Mouse (Mus musculus) CH12.LX (cell line): Measurements from ENCODE around the gene Sgip1. TPM values are rescaled to one million over a fixed set of nuclear protein-coding genes. Genes with fewer than 3 reads are reported as not detected.

Source experiments
- DNase-seq: peaks from one replicate; pipeline ENCODE4 v3.0.0-alpha.2; 2013; ENCODE audit errors: extremely low read depth
- H3K27ac ChIP-seq: 2 replicates; pipeline ENCODE4 v1.5.1; 2012; ENCODE audit warnings: low read depth, mild to moderate bottlenecking, control low read depth, moderate library complexity; ENCODE audit not compliant: insufficient read depth
- H3K27me3 ChIP-seq: replicated peaks from 2 replicates; pipeline ENCODE3; 2012; ENCODE audit warnings: inconsistent platforms
- H3K36me3 ChIP-seq, 2 experiments: replicated peaks in 1 of 2; 2 replicates each; pipeline versions ENCODE3 to v1.6.1; 2012; ENCODE audit warnings: inconsistent platforms in 1 of 2, low read length in 1 of 2, mild to moderate bottlenecking in 1 of 2, mixed read lengths in 1 of 2, moderate library complexity in 1 of 2; ENCODE audit not compliant: control insufficient read depth in 1 of 2, insufficient read depth in 1 of 2
- H3K4me1 ChIP-seq, 2 experiments: 2 replicates each; pipeline ENCODE4 v1.6.1; 2012; ENCODE audit warnings: inconsistent platforms in 1 of 2, moderate library complexity in 1 of 2; ENCODE audit not compliant: insufficient read depth in 2 of 2, control insufficient read depth in 1 of 2
- H3K4me2 ChIP-seq: 2 replicates; pipeline ENCODE4 v1.6.1; 2012; ENCODE audit warnings: low read depth, mild to moderate bottlenecking, control low read depth; ENCODE audit not compliant: poor library complexity, insufficient read depth, severe bottlenecking
- H3K4me3 ChIP-seq, 3 experiments: fragments of 150-350 bp in 1 of 3; sonication (generic) in 1 of 3; replicated peaks in 1 of 3; 2 replicates each; pipeline versions ENCODE3 to v1.5.1; 2011 to 2012; ENCODE audit warnings: low read depth in 2 of 3, low read length in 2 of 3, mild to moderate bottlenecking in 2 of 3, moderate library complexity in 2 of 3, control low read depth in 1 of 3, improper control_type of control experiment in 1 of 3, inconsistent platforms in 1 of 3, mixed read lengths in 1 of 3; ENCODE audit not compliant: poor library complexity in 1 of 3
- H3K79me2 ChIP-seq: replicated peaks from 2 replicates; pipeline ENCODE4 v1.6.1; 2012; ENCODE audit warnings: mild to moderate bottlenecking, moderate library complexity; ENCODE audit not compliant: control insufficient read depth, poor library complexity, insufficient read depth, severe bottlenecking; ENCODE audit errors: extremely low read depth
- H3K9ac ChIP-seq: 2 replicates; pipeline ENCODE4 v1.6.1; 2012; ENCODE audit warnings: low read depth, mild to moderate bottlenecking, control low read depth, moderate library complexity; ENCODE audit not compliant: insufficient read depth
- H3K9me3 ChIP-seq: replicated peaks from 2 replicates; pipeline ENCODE3; 2012; ENCODE audit warnings: low read length, inconsistent platforms, mixed read lengths
- CHD1 ChIP-seq: IDR thresholded peaks from 2 replicates; pipeline ENCODE4 v1.6.1; 2012; ENCODE audit warnings: low read depth, low read length, improper control_type of control experiment, inconsistent platforms
- CTCF ChIP-seq, 2 experiments: IDR thresholded peaks in 1 of 2; conservative IDR thresholded peaks in 1 of 2; 2 replicates each; pipeline ENCODE4 v1.5.1; 2011 to 2012; ENCODE audit warnings: low read depth in 2 of 2, low read length in 2 of 2, improper control_type of control experiment in 1 of 2, inconsistent platforms in 1 of 2, mild to moderate bottlenecking in 1 of 2, moderate library complexity in 1 of 2
- ELF1 ChIP-seq: IDR thresholded peaks from 2 replicates; pipeline ENCODE4 v1.6.1; 2014; ENCODE audit warnings: low read depth, mild to moderate bottlenecking, inconsistent platforms, low read length, improper control_type of control experiment
- ETS1 ChIP-seq: conservative IDR thresholded peaks from 2 replicates; pipeline ENCODE4 v1.6.1; 2012; ENCODE audit warnings: low read depth, mild to moderate bottlenecking, inconsistent platforms, low read length, improper control_type of control experiment, moderate library complexity
- IRF4 ChIP-seq: IDR thresholded peaks from 2 replicates; pipeline ENCODE4 v1.6.1; 2014; ENCODE audit warnings: low read depth, mild to moderate bottlenecking, inconsistent platforms, low read length, improper control_type of control experiment
- JUND ChIP-seq: conservative IDR thresholded peaks from 2 replicates; pipeline ENCODE4 v1.6.1; 2011; ENCODE audit warnings: low read depth, low read length, improper control_type of control experiment
- NELFE ChIP-seq: IDR thresholded peaks from 2 replicates; pipeline ENCODE4 v1.6.1; 2011; ENCODE audit warnings: low read depth, low read length, improper control_type of control experiment
- POLR2A ChIP-seq: IDR thresholded peaks from 2 replicates; pipeline ENCODE4 v1.6.1; 2011; ENCODE audit warnings: low read depth, mild to moderate bottlenecking, improper control_type of control experiment, low read length
- POLR2AphosphoS2 ChIP-seq: IDR thresholded peaks from 2 replicates; pipeline ENCODE4 v1.6.1; 2011; ENCODE audit warnings: low read depth, low read length, improper control_type of control experiment
- TBP ChIP-seq: conservative IDR thresholded peaks from 2 replicates; pipeline ENCODE4 v1.6.1; 2011; ENCODE audit warnings: low read depth, low read length, improper control_type of control experiment
- USF1 ChIP-seq: IDR thresholded peaks from 2 replicates; pipeline ENCODE4 v1.6.1; 2014; ENCODE audit warnings: low read depth, mild to moderate bottlenecking, inconsistent platforms, low read length, improper control_type of control experiment
- USF2 ChIP-seq: conservative IDR thresholded peaks from 2 replicates; pipeline ENCODE4 v1.6.1; 2011; ENCODE audit warnings: low read depth, low read length, improper control_type of control experiment
- ZC3H11A ChIP-seq: IDR thresholded peaks from 2 replicates; pipeline ENCODE4 v1.6.1; 2012; ENCODE audit warnings: low read depth, mild to moderate bottlenecking, inconsistent platforms, low read length, improper control_type of control experiment
- ZKSCAN1 ChIP-seq: IDR thresholded peaks from 2 replicates; pipeline ENCODE4 v1.6.1; 2012; ENCODE audit warnings: low read depth, inconsistent platforms, low read length, improper control_type of control experiment, borderline replicate concordance
- dilution Hi-C: fragments of 300-500 bp; cut with MboI; formaldehyde crosslinking; loops from 2 replicates; pipeline ENCODE4 v1.14.3; 2020; ENCODE audit warnings: low sequenced_read_pairs; ENCODE audit not compliant: extremely low pct_unique_long_range_greater_than_20kb, extremely low pct_ligation_motif_present
- in situ Hi-C: fragments of 300-500 bp; cut with MboI; formaldehyde crosslinking; loops from 3 replicates; pipeline ENCODE4 v1.14.3; 2019; ENCODE audit warnings: low sequenced_read_pairs, low pct_ligation_motif_present, low pct_unique_long_range_greater_than_20kb, mixed read lengths
- polyA plus RNA-seq: library from polyadenylated mRNA; unstranded; fragments of >175 nt; gene quantifications from 2 replicates; pipeline ENCODE4 v1.2.1, GENCODE M21; 2012; ENCODE audit warnings: low read depth; ENCODE audit not compliant: insufficient read length
- total RNA-seq, 2 experiments: library from RNA; depleted of rRNA; stranded (reverse); fragments of 300-350 nt in 1 of 2; fragments of >200 nt in 1 of 2; gene quantifications; 2 replicates each; pipeline ENCODE4 v1.2.3; 2012 to 2014

Sgip1 gene
- total and polyA plus RNA-seq, 3 experiments, result 0.07 to 0.39 (median 0.21) TPM

- Histone ChIP-seq H3K9me3 (no peaks in the 10 kb centered on the region), H3K79me2 (no peaks in the 10 kb centered on the region), H3K4me1 (peaks cover 0 to 16% of the 10 kb centered on the region in 2 experiments; a peak in 2 of 4 replicates), H3K27me3 (no peaks in the 10 kb centered on the region), H3K27ac (no peak overlapping the region), H3K4me3 (no peak overlapping the region), H3K9ac (no peak overlapping the region), H3K36me3 (no peaks in the 10 kb centered on the region), H3K4me2 (no peak overlapping the region)
- in situ Hi-C loops, result no loop called here
- dilution Hi-C loops, result no loop called here
- no peak for DNase-seq
- no peak for TF ChIP-seq ELF1
- TF ChIP-seq, all 38 proteins: peak for 0
These were observed 32.7 kb downstream of the Sgip1 start for GRCm38 (mm10) chr4:102773841-102774240.

DNA sequence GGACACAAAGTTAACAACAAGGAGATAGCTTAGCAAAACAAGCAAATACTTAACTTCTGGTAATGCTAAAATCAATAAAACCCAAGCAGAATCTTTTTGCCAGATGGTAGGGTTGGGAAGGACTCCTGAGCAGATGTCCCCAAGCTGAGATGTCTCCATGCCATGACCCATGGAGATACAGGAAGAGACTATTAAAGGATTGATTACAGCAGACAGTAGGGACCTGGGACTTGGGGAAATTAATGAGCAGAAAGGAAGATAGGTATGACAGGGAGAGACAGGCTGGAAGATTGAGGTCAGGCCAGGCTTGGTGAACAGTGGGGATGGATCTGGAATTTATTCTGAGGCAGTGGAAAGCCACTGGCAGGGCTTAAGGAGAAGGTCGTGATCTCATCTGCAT lies 33.5 kb downstream of the Sgip1 start:
- no peak overlapping the region for H3K4me3 ChIP-seq
- no peaks in the 10 kb centered on the region for H3K36me3 ChIP-seq
- TF ChIP-seq USF2 (no peak), CTCF (conservative IDR thresholded peaks at IDR 0.05 in 1 of 2, IDR thresholded peaks at IDR 0.05 in 1 of 2; ENCODE audit: low read depth in 2 of 2, low read length in 2 of 2) (no peak), IRF4 (no peak), CHD1 (no peak), ETS1 (no peak), ZKSCAN1 (no peak), POLR2A (no peak), USF1 (no peak), ZC3H11A (no peak)
- no peak overlapping the region for H3K4me2 ChIP-seq
- H3K27me3 ChIP-seq, result no peaks in the 10 kb centered on the region
- DNase-seq, result no peak
- no peak overlapping the region for H3K9ac ChIP-seq
- dilution Hi-C loops (no loop called here), in situ Hi-C loops (no loop called here)
- no peaks in the 10 kb centered on the region for H3K9me3 ChIP-seq
- peaks cover 0 to 13% of the 10 kb centered on the region in 2 experiments; a peak in 2 of 4 replicates for H3K4me1 ChIP-seq
- no peak overlapping the region for H3K27ac ChIP-seq
- no peaks in the 10 kb centered on the region for H3K79me2 ChIP-seq

DNA sequence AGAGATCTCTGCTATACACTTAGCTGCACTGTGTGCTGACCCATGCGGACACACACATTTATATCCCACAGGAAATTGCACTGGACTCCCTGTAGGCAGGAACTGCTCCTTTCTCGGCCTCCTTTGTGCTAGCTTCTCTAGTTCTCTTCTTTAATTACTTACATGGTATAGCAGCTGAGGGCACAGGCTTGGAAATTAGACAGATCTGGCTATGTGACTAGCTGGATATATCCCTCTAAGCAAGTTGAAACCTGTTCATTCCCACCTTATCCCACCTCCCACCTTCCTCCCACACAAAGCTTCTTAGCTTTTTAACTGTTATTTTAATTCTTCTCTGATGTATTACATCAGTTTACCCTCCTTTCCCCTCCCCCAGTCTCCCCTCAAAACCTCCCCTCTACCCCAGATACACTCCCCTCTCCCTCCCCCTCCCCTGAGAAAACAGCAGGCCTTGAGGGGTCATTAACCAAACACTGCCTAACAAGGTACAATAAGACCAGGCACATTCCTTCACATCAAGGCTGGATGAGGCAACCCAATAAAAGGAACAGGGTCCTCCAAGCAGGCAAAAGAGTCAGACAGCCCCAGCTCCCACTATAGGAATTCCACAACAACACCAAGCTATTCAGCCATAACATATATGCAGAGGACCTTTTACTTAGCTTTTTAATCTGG lies 34.6 kb downstream of the Sgip1 start:
- H3K9ac ChIP-seq, result no peak overlapping the region
- in situ Hi-C loops (no loop called here), dilution Hi-C loops (no loop called here)
- H3K27me3 ChIP-seq, result no peaks in the 10 kb centered on the region
- peaks cover 0 to 5% of the 10 kb centered on the region in 2 experiments; a peak in 1 of 4 replicates for H3K4me1 ChIP-seq
- no peaks in the 10 kb centered on the region for H3K36me3 ChIP-seq
- TF ChIP-seq POLR2AphosphoS2 (no peak), ZC3H11A (no peak), TBP (no peak), NELFE (no peak), JUND (no peak)
- no peak overlapping the region for H3K4me2 ChIP-seq
- no peaks in the 10 kb centered on the region for H3K79me2 ChIP-seq
- no peak for DNase-seq
- H3K27ac ChIP-seq, result no peak overlapping the region
- no peaks in the 10 kb centered on the region for H3K9me3 ChIP-seq
- H3K4me3 ChIP-seq, result no peak overlapping the region
